Mouse (Mus musculus) ES-E14 (cell line): Measurements from ENCODE around the gene Pcna. TPM values are rescaled to one million over a fixed set of nuclear protein-coding genes. Genes with fewer than 3 reads are reported as not detected.

Experiments
- DNase-seq: peaks from one replicate; pipeline ENCODE4 v3.0.0-alpha.2; 2013; ENCODE audit warnings: low read depth, low spot score
- H3K27ac ChIP-seq: 2 replicates; pipeline ENCODE4 v1.5.1; 2012; ENCODE audit warnings: low read depth, mild to moderate bottlenecking, low read length, moderate library complexity, mixed read lengths; ENCODE audit not compliant: poor library complexity, insufficient read depth, severe bottlenecking
- H3K36me3 ChIP-seq: 2 replicates; pipeline ENCODE4 v1.6.1; 2012; ENCODE audit warnings: mild to moderate bottlenecking, low read length, moderate library complexity, mixed read lengths; ENCODE audit not compliant: control insufficient read depth, poor library complexity, insufficient read depth, severe bottlenecking
- H3K4me1 ChIP-seq, 2 experiments: fragments of 150-350 bp in 1 of 2; sonication (generic) in 1 of 2; 2 replicates each; pipeline ENCODE4 v1.6.1; 2012; ENCODE audit warnings: low read length in 2 of 2, mild to moderate bottlenecking in 1 of 2, mixed read lengths in 1 of 2; ENCODE audit not compliant: control insufficient read depth in 2 of 2, insufficient read depth in 2 of 2, poor library complexity in 1 of 2
- H3K4me3 ChIP-seq, 2 experiments: fragments of 150-350 bp in 1 of 2; sonication (generic) in 1 of 2; 2 replicates each; pipeline ENCODE4 v1.5.1; 2012; ENCODE audit warnings: low read length in 2 of 2, low read depth in 1 of 2, mild to moderate bottlenecking in 1 of 2, mixed read lengths in 1 of 2; ENCODE audit not compliant: insufficient read depth in 1 of 2, poor library complexity in 1 of 2, severe bottlenecking in 1 of 2
- H3K9ac ChIP-seq: 2 replicates; pipeline ENCODE4 v1.6.1; 2012; ENCODE audit warnings: low read depth, mild to moderate bottlenecking, low read length, mixed read lengths; ENCODE audit not compliant: poor library complexity, insufficient read depth, severe bottlenecking
- H3K9me3 ChIP-seq: fragments of 150-350 bp; sonication (generic); 2 replicates; pipeline ENCODE4 v1.6.1; 2012; ENCODE audit warnings: low read depth, mild to moderate bottlenecking, low read length; ENCODE audit not compliant: control insufficient read depth, insufficient read depth
- CHD2 ChIP-seq: IDR thresholded peaks from 2 replicates; pipeline ENCODE4 v1.6.1; 2014; ENCODE audit warnings: mild to moderate bottlenecking, low read depth, low read length, inconsistent platforms
- HCFC1 ChIP-seq: IDR thresholded peaks from 2 replicates; pipeline ENCODE4 v1.6.1; 2012; ENCODE audit warnings: low read length, inconsistent platforms, borderline replicate concordance; ENCODE audit not compliant: insufficient read depth
- MAFK ChIP-seq: IDR thresholded peaks from 2 replicates; pipeline ENCODE4 v1.6.1; 2014; ENCODE audit warnings: mild to moderate bottlenecking, low read depth, low read length, inconsistent platforms; ENCODE audit not compliant: insufficient read depth
- ZC3H11A ChIP-seq: IDR thresholded peaks from 2 replicates; pipeline ENCODE4 v1.6.1; 2012; ENCODE audit warnings: low read depth, mild to moderate bottlenecking, inconsistent platforms, low read length, borderline replicate concordance
- ZNF384 ChIP-seq: IDR thresholded peaks from 2 replicates; pipeline ENCODE4 v1.6.1; 2012; ENCODE audit warnings: low read depth, low read length, inconsistent platforms
- in situ Hi-C, 2 experiments: fragments of 600-800 bp; cut with MboI; formaldehyde crosslinking; loops; one replicate each; pipeline ENCODE4 v1.15.1; 2025; ENCODE audit warnings: low sequenced_read_pairs in 2 of 2, inconsistent platforms in 1 of 2; ENCODE audit not compliant: unreplicated experiment in 2 of 2
- total RNA-seq: library from RNA; depleted of rRNA; stranded (reverse); fragments of 300-350 nt; gene quantifications from 2 replicates; pipeline ENCODE4 v1.2.3, GENCODE M21; 2012

Pcna gene
- total RNA-seq, 1 experiment: 370 TPM

- Histone ChIP-seq H3K27ac (no peak overlapping the region), H3K4me3 (no peak overlapping the region), H3K36me3 (no peaks in the 10 kb centered on the region; the same call in 1 of the 2 replicates), H3K9ac (no peak overlapping the region), H3K9me3 (no peaks in the 10 kb centered on the region), H3K4me1 (peaks cover 8 to 20% of the 10 kb centered on the region in 2 experiments; a peak in 3 of 4 replicates)
- no peak for DNase-seq
- TF ChIP-seq ZC3H11A (no peak), HCFC1 (no peak)
- in situ Hi-C loops: loop anchor here in 1 of 2 experiments (25.0 kb wide), 1 partner anchor 395 kb away; no protein-coding TSS in a partner anchor
Measured at GRCm38 (mm10) chr2:132232413-132232945, 20.6 kb downstream of the Pcna start.

DNA sequence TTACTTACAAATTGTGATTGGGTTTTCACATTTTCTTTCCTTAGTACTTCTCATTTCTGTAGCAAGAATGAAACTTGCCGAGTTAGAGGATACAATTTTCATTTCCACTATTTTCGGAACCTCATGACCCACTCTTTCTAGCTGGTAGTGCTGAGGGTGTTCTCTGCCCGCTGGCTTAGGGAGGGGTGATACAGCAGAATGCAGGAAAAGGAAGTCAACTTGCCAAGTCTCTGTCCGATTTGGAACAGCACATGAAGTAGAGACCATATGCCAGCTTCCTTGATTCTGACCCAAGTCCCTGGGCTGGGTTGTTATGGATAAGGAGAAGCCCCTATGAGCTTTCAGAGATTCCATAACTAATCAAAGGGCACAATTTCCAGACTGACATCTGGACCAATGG, 28.8 kb downstream of the Pcna start:
- H3K36me3 ChIP-seq: no peaks in the 10 kb centered on the region
- DNase-seq: no peak
- in situ Hi-C loops: no loop called here
- no peak for TF ChIP-seq MAFK
- H3K9ac ChIP-seq: no peak overlapping the region
- H3K4me3 ChIP-seq: no peak overlapping the region
- H3K27ac ChIP-seq: no peak overlapping the region
- H3K4me1 ChIP-seq: peaks cover 0 to 2% of the 10 kb centered on the region in 2 experiments; a peak in 1 of 4 replicates
- H3K9me3 ChIP-seq: no peaks in the 10 kb centered on the region

DNA sequence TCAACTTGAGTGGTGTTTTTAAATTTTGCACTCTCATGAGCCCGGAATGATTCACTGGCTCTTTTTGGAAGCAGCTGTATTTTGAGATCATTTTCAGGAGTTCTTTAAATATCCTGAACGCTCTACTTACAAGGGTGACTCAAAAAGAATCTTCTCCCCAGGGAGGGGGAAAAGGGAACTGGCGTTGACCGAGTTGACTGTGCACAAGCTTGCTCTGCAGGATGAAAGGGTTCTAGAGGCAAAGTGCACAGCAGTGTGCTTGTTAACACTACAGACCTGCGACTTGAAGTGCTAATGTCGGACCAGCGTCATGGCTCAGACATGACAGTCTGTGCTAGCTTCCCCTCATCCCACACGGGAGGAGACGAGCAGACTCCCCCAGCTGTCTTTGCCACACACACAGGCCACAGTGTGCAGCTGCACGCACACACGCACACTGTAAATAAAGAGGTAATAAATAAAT, 31.5 kb downstream of the Pcna start:
- in situ Hi-C loops: no loop called here
- DNase-seq: no peak
- H3K36me3 ChIP-seq: no peaks in the 10 kb centered on the region
- H3K4me3 ChIP-seq: no peak overlapping the region
- no peak for TF ChIP-seq ZNF384
- TF ChIP-seq MAFK: no peak
- no peak for TF ChIP-seq CHD2
- no peak for TF ChIP-seq ZC3H11A
- no peak for TF ChIP-seq HCFC1
- H3K9me3 ChIP-seq: no peaks in the 10 kb centered on the region
- H3K27ac ChIP-seq: no peak overlapping the region
- no peaks in the 10 kb centered on the region for H3K4me1 ChIP-seq
- no peak overlapping the region for H3K9ac ChIP-seq

GRCm38 (mm10) chr2:132211995-132212656, 41.0 kb downstream of the Pcna start:
- H3K9ac ChIP-seq: no peak overlapping the region
- in situ Hi-C loops: no loop called here
- H3K4me3 ChIP-seq: no peak overlapping the region
- DNase-seq: no peak
- peaks cover 3 to 10% of the 10 kb centered on the region in 2 experiments; a peak in 2 of 4 replicates for H3K4me1 ChIP-seq
- no peaks in the 10 kb centered on the region for H3K9me3 ChIP-seq
- no peak overlapping the region for H3K27ac ChIP-seq
- H3K36me3 ChIP-seq: no peaks in the 10 kb centered on the region
- no peak for TF ChIP-seq ZNF384
- TF ChIP-seq MAFK: no peak
- no peak for TF ChIP-seq CHD2
- TF ChIP-seq ZC3H11A: no peak
- TF ChIP-seq HCFC1: no peak

DNA sequence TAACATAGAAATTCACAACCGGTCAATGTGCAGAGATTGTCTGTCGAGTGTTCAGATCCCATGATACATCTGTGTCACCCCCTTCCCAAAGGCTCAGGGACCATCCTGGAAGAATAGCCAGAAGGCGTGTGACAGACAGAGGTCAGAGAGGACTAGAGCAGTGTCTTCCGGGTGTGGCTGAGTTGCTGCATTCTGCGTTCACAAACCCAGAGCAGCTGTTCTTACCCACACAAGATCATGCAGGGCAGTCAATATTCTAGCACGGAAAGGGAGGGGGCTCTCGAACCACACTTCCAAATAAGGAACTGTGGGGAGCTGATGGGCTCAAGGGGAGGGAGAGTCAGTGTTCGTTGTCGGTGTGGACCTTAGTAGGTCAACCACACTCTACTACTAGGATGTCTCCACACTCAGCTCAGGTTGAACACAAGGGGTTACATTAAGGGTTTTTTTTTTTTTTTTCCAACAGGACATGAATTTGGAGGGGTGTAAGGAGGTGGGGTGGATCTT, 42.3 kb downstream of the Pcna start:
- Histone ChIP-seq H3K27ac (no peak overlapping the region), H3K36me3 (no peaks in the 10 kb centered on the region), H3K4me3 (no peak overlapping the region), H3K9ac (no peak overlapping the region), H3K4me1 (peaks cover 3 to 15% of the 10 kb centered on the region in 2 experiments; a peak in 2 of 4 replicates), H3K9me3 (no peaks in the 10 kb centered on the region)
- DNase-seq: no peak
- in situ Hi-C loops: no loop called here
- TF ChIP-seq ZC3H11A: no peak
- TF ChIP-seq ZNF384: no peak
- TF ChIP-seq CHD2: no peak
- TF ChIP-seq MAFK: no peak
- no peak for TF ChIP-seq HCFC1
